Mouse (Mus musculus) CH12.LX (cell line): ENCODE results near the gene Rpp25l. TPM values are rescaled to one million over a fixed set of nuclear protein-coding genes. Genes with fewer than 3 reads are reported as not detected.

Source experiments
- DNase-seq: peaks from one replicate; pipeline ENCODE4 v3.0.0-alpha.2; 2013; ENCODE audit errors: extremely low read depth
- H3K27ac ChIP-seq: 2 replicates; pipeline ENCODE4 v1.5.1; 2012; ENCODE audit warnings: low read depth, mild to moderate bottlenecking, control low read depth, moderate library complexity; ENCODE audit not compliant: insufficient read depth
- H3K27me3 ChIP-seq: replicated peaks from 2 replicates; pipeline ENCODE3; 2012; ENCODE audit warnings: inconsistent platforms
- H3K36me3 ChIP-seq, 2 experiments: replicated peaks in 1 of 2; 2 replicates each; pipeline versions ENCODE3 to v1.6.1; 2012; ENCODE audit warnings: inconsistent platforms in 1 of 2, low read length in 1 of 2, mild to moderate bottlenecking in 1 of 2, mixed read lengths in 1 of 2, moderate library complexity in 1 of 2; ENCODE audit not compliant: control insufficient read depth in 1 of 2, insufficient read depth in 1 of 2
- H3K4me1 ChIP-seq, 2 experiments: 2 replicates each; pipeline ENCODE4 v1.6.1; 2012; ENCODE audit warnings: inconsistent platforms in 1 of 2, moderate library complexity in 1 of 2; ENCODE audit not compliant: insufficient read depth in 2 of 2, control insufficient read depth in 1 of 2
- H3K4me2 ChIP-seq: 2 replicates; pipeline ENCODE4 v1.6.1; 2012; ENCODE audit warnings: low read depth, mild to moderate bottlenecking, control low read depth; ENCODE audit not compliant: poor library complexity, insufficient read depth, severe bottlenecking
- H3K4me3 ChIP-seq, 3 experiments: fragments of 150-350 bp in 1 of 3; sonication (generic) in 1 of 3; replicated peaks in 1 of 3; 2 replicates each; pipeline versions ENCODE3 to v1.5.1; 2011 to 2012; ENCODE audit warnings: low read depth in 2 of 3, low read length in 2 of 3, mild to moderate bottlenecking in 2 of 3, moderate library complexity in 2 of 3, control low read depth in 1 of 3, improper control_type of control experiment in 1 of 3, inconsistent platforms in 1 of 3, mixed read lengths in 1 of 3; ENCODE audit not compliant: poor library complexity in 1 of 3
- H3K79me2 ChIP-seq: replicated peaks from 2 replicates; pipeline ENCODE4 v1.6.1; 2012; ENCODE audit warnings: mild to moderate bottlenecking, moderate library complexity; ENCODE audit not compliant: control insufficient read depth, poor library complexity, insufficient read depth, severe bottlenecking; ENCODE audit errors: extremely low read depth
- H3K9ac ChIP-seq: 2 replicates; pipeline ENCODE4 v1.6.1; 2012; ENCODE audit warnings: low read depth, mild to moderate bottlenecking, control low read depth, moderate library complexity; ENCODE audit not compliant: insufficient read depth
- H3K9me3 ChIP-seq: replicated peaks from 2 replicates; pipeline ENCODE3; 2012; ENCODE audit warnings: low read length, inconsistent platforms, mixed read lengths
- CHD1 ChIP-seq: IDR thresholded peaks from 2 replicates; pipeline ENCODE4 v1.6.1; 2012; ENCODE audit warnings: low read depth, low read length, improper control_type of control experiment, inconsistent platforms
- E2F4 ChIP-seq: IDR thresholded peaks from 2 replicates; pipeline ENCODE4 v1.6.1; 2011; ENCODE audit warnings: low read depth, low read length, improper control_type of control experiment; ENCODE audit not compliant: insufficient replicate concordance
- GABPA ChIP-seq: IDR thresholded peaks from 2 replicates; pipeline ENCODE4 v1.6.1; 2012; ENCODE audit warnings: low read depth, low read length, improper control_type of control experiment, inconsistent platforms; ENCODE audit not compliant: insufficient replicate concordance
- IRF4 ChIP-seq: IDR thresholded peaks from 2 replicates; pipeline ENCODE4 v1.6.1; 2014; ENCODE audit warnings: low read depth, mild to moderate bottlenecking, inconsistent platforms, low read length, improper control_type of control experiment
- JUN ChIP-seq: IDR thresholded peaks from 2 replicates; pipeline ENCODE4 v1.6.1; 2011; ENCODE audit warnings: low read depth, mild to moderate bottlenecking, low read length, improper control_type of control experiment, moderate library complexity; ENCODE audit not compliant: insufficient read depth
- KAT2A ChIP-seq: IDR thresholded peaks from 2 replicates; pipeline ENCODE4 v1.6.1; 2012; ENCODE audit warnings: low read length, improper control_type of control experiment, inconsistent platforms; ENCODE audit not compliant: insufficient replicate concordance
- MAX ChIP-seq: IDR thresholded peaks from 2 replicates; pipeline ENCODE4 v1.6.1; 2011; ENCODE audit warnings: low read length, improper control_type of control experiment
- MAZ ChIP-seq: IDR thresholded peaks from 2 replicates; pipeline ENCODE4 v1.6.1; 2012; ENCODE audit warnings: low read depth, mild to moderate bottlenecking, inconsistent platforms, low read length, improper control_type of control experiment, moderate library complexity
- MEF2A ChIP-seq: IDR thresholded peaks from 2 replicates; pipeline ENCODE4 v1.6.1; 2014; ENCODE audit warnings: low read depth, mild to moderate bottlenecking, inconsistent platforms, low read length, improper control_type of control experiment, borderline replicate concordance
- MYC ChIP-seq: IDR thresholded peaks from 2 replicates; pipeline ENCODE4 v1.6.1; 2011; ENCODE audit warnings: low read depth, mild to moderate bottlenecking, improper control_type of control experiment, low read length
- NELFE ChIP-seq: IDR thresholded peaks from 2 replicates; pipeline ENCODE4 v1.6.1; 2011; ENCODE audit warnings: low read depth, low read length, improper control_type of control experiment
- POLR2AphosphoS2 ChIP-seq: IDR thresholded peaks from 2 replicates; pipeline ENCODE4 v1.6.1; 2011; ENCODE audit warnings: low read depth, low read length, improper control_type of control experiment
- RAD21 ChIP-seq: IDR thresholded peaks from 2 replicates; pipeline ENCODE4 v1.6.1; 2011; ENCODE audit warnings: low read depth, mild to moderate bottlenecking, low read length, improper control_type of control experiment, moderate library complexity
- RCOR1 ChIP-seq: conservative IDR thresholded peaks from 2 replicates; pipeline ENCODE4 v1.6.1; 2012; ENCODE audit warnings: low read depth, mild to moderate bottlenecking, inconsistent platforms, low read length, improper control_type of control experiment
- SIN3A ChIP-seq: IDR thresholded peaks from 2 replicates; pipeline ENCODE4 v1.6.1; 2012; ENCODE audit warnings: low read length, improper control_type of control experiment, inconsistent platforms
- TCF12 ChIP-seq: IDR thresholded peaks from 2 replicates; pipeline ENCODE4 v1.6.1; 2014; ENCODE audit warnings: low read depth, mild to moderate bottlenecking, inconsistent platforms, low read length, improper control_type of control experiment
- USF2 ChIP-seq: conservative IDR thresholded peaks from 2 replicates; pipeline ENCODE4 v1.6.1; 2011; ENCODE audit warnings: low read depth, low read length, improper control_type of control experiment
- ZNF384 ChIP-seq: IDR thresholded peaks from 2 replicates; pipeline ENCODE4 v1.6.1; 2012; ENCODE audit warnings: low read depth, low read length, improper control_type of control experiment, inconsistent platforms
- dilution Hi-C: fragments of 300-500 bp; cut with MboI; formaldehyde crosslinking; loops from 2 replicates; pipeline ENCODE4 v1.14.3; 2020; ENCODE audit warnings: low sequenced_read_pairs; ENCODE audit not compliant: extremely low pct_unique_long_range_greater_than_20kb, extremely low pct_ligation_motif_present
- in situ Hi-C: fragments of 300-500 bp; cut with MboI; formaldehyde crosslinking; loops from 3 replicates; pipeline ENCODE4 v1.14.3; 2019; ENCODE audit warnings: low sequenced_read_pairs, low pct_ligation_motif_present, low pct_unique_long_range_greater_than_20kb, mixed read lengths
- polyA plus RNA-seq: library from polyadenylated mRNA; unstranded; fragments of >175 nt; gene quantifications from 2 replicates; pipeline ENCODE4 v1.2.1, GENCODE M21; 2012; ENCODE audit warnings: low read depth; ENCODE audit not compliant: insufficient read length
- total RNA-seq, 2 experiments: library from RNA; depleted of rRNA; stranded (reverse); fragments of 300-350 nt in 1 of 2; fragments of >200 nt in 1 of 2; gene quantifications; 2 replicates each; pipeline ENCODE4 v1.2.3; 2012 to 2014

Rpp25l gene
- total and polyA plus RNA-seq, 3 experiments, result 48.1 to 72.8 (median 65.3) TPM

GRCm38 (mm10) chr4:41754797-41755337 is 41.5 kb upstream of the Rpp25l start, which contains the start of gene Galt:
Galt (plus strand) TSS chr4:41755228.
- H3K27ac ChIP-seq, result peak within 1 kb of the TSS; percentile 17; the same call in 1 of the 2 replicates
- TF ChIP-seq MYC, result no peak
- TF ChIP-seq KAT2A, result no peak
- no peak for TF ChIP-seq RCOR1
- H3K4me2 ChIP-seq, result peak within 1 kb of the TSS; percentile 57
- H3K4me1 ChIP-seq, result peaks cover 6 to 32% of the 10 kb centered on the region in 2 experiments
- peak within 1 kb of the TSS; percentile 60 for H3K9ac ChIP-seq
- peak within 1 kb of the TSS; percentile 75 to 86 (median 85) for H3K4me3 ChIP-seq
- peaks cover 9% of the 10 kb centered on the region for H3K27me3 ChIP-seq
- DNase-seq, result no peak
- H3K36me3 ChIP-seq, result peaks cover 13 to 34% of the 10 kb centered on the region in 2 experiments
- in situ Hi-C loops (no loop called here), dilution Hi-C loops (no loop called here)
- H3K9me3 ChIP-seq, result no peaks in the 10 kb centered on the region
- no peaks in the 10 kb centered on the region for H3K79me2 ChIP-seq

GRCm38 (mm10) chr4:41745021-41745420 is 31.7 kb upstream of the Rpp25l start:
- no peak for DNase-seq
- H3K27me3 ChIP-seq, result peaks cover 36% of the 10 kb centered on the region
- in situ Hi-C loops (no loop called here), dilution Hi-C loops (no loop called here)
- H3K9me3 ChIP-seq, result peaks cover 23% of the 10 kb centered on the region
- peaks cover 0 to 6% of the 10 kb centered on the region in 2 experiments; a peak in 2 of 4 replicates for H3K4me1 ChIP-seq
- no peak overlapping the region for H3K4me2 ChIP-seq
- no peak overlapping the region for H3K9ac ChIP-seq
- 0 out of 2 replicates have a peak, but pooled peaks cover 2% of the 10 kb centered on the region for H3K79me2 ChIP-seq
- H3K27ac ChIP-seq, result no peak overlapping the region
- TF ChIP-seq ZNF384 (no peak), POLR2AphosphoS2 (no peak), TCF12 (no peak), JUN (no peak), USF2 (no peak), NELFE (no peak), MAX (no peak), MAZ (no peak), MEF2A (no peak), E2F4 (no peak), SIN3A (no peak), IRF4 (no peak), GABPA (no peak), CHD1 (no peak), RAD21 (no peak)
- TF ChIP-seq, all 38 proteins: peak for 0
- no peak overlapping the region for H3K4me3 ChIP-seq
- no peaks in the 10 kb centered on the region for H3K36me3 ChIP-seq
